Mouse (Mus musculus) activated CD4-positive, CD25-positive, alpha-beta regulatory T cell (primary cell): Measurements from ENCODE around the gene Ptpn6. TPM values are rescaled to one million over a fixed set of nuclear protein-coding genes. Genes with fewer than 3 reads are reported as not detected.

Experiments used
- polyA plus RNA-seq, 2 experiments: library from polyadenylated mRNA; unstranded; fragments of 100-300 nt; shearing (Covaris generic); gene quantifications; one replicate each; pipeline ENCODE4 v1.2.1; 2017

The Ptpn6 gene
- 100 to 1,000 TPM; 271 to 272 TPM for polyA plus RNA-seq

DNA sequence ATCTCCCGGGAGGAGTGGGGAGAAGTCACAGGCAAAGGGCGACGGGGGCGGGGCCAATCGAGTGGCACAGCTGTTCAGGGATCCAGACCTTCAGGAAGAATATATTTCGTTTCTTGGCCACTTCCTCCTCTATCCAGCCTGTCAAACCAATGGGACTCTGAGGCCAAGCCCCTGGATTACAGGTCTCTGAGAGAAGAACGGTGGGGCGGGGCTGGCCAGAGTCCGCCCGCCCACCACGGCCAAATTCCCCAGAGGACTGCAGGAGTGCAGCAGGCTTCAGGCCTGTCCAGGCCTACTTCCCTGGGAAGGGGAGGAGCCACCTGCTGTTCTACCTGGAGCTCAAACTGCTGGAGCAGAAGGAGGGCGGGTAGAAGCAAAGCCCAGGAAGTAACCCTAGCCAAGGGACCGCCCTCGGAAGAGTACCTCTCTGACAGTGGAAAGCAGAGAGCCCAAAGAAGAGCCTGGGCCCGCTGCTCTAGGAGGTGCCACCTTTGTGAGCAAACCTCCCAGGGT is at the start of gene Ptpn6:
Ptpn6 (minus strand) TSS at position 204 of the 513 bp plus-strand sequence.

DNA sequence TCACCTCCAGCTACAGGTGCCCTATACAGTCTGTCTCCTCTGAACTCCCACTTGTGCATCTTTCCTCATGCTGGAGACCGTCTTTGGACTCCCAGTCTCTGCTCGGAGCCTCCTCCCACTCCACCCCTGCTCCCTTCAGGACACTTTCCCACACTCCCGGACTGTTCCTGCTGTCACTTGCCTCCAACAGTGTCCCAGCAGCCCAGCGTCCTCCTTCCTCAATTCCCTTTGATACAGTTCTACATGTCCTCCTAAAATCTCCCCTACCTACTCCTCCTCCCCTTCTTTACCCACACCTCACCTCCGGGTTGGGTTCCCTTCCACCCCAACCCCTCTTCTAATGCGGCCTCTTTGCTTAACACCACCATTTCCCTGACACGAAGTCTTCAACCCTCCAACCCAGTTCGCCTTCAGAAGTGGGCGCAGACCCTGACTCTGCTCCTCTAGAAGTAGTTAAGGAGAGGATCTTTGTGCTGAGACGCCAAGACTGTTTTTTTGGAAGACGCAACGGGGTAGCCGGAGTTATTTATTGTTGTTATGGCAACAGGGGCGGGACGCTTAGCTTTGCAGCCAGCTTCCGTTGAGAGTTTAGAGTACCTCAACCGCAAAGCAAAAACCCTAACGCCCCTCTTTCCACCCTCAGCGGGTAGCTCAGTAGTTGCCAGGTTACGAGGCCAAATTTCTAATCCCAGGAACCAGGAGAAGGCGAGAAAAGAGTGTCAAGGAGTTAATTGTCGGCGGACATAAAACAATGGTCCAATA is 40.9 kb upstream of the Ptpn6 start, which contains the start of gene Lrrc23:
Lrrc23 (minus strand) TSS at position 506 of the 762 bp plus-strand sequence.

DNA sequence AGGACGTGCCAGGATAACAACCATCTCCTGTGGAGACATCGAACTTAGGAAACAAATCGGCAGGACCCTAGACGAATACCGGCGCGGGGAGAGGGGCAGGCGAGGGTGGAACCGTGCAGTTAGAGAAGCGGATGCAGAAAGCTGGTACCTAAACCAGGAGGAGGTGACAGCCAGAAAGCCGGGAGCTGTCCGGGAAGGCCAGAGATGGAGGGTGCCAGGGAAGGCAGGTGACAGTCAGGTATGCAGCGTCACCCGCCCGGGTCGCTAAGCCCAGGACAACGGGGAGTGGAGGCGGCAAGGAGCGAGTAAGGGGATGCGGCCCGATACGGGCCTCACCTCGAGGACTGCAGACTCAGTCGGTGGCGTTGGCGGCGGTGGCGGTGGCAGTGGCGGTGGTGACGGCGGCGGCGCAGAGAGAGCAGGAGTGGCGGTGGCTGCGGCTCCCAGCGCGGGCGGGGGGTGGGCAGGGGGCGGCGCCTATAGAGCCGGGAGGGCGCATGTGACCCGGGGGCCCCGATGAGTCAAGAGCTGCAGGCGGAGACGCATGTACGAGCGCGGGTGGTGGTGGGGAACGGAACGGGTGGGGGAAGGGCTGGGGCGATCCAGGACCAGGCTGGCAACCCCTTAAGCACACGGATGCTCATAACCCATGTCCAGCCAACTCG is 30.7 kb upstream of the Ptpn6 start, which contains the start of gene Eno2:
Eno2 (minus strand) TSS at position 573 of the 665 bp plus-strand sequence.

DNA sequence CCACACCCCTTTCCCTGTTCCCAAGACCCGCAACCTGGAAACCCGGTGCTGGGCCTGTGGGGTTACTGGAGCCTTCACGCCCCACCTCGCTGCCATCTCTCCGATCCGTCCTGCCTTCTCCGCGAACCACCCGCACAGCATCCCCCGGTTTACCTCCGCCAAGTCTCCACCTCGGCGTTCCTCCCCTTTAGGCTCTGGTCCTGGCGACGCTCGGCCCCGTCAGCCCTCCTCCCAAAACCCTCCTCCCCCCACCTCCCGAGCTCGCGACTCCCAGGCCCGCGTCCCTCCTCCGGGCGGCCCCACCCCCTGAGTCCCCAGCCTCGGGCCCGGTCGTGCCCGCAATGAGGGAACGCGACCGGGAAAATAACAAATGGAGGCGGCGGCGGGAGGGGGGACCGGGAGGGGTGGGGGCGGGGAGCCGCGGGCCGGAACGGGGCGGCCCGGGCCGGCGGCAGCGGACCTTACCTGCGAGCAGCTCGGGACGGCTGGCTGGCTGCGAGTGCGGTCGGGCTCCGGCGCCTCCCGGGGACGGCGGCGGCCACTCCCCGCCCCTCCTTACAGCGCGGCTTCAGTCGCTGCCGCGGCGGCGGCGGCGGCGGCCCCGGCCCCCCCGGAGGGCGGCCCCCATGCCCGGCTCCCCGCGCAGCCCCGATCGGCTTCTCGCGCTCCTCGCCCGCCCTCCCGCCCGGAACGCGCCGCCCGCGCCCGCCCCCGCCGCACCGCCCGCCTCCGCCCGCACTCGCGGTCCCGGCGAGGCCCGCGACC is 17.5 kb upstream of the Ptpn6 start, which contains the start of the genes Gm45234 and Atn1:
Gm45234 (minus strand) TSS at position 191 of the 765 bp plus-strand sequence.
Atn1 (minus strand) TSS at position 694 of the 765 bp plus-strand sequence.

DNA sequence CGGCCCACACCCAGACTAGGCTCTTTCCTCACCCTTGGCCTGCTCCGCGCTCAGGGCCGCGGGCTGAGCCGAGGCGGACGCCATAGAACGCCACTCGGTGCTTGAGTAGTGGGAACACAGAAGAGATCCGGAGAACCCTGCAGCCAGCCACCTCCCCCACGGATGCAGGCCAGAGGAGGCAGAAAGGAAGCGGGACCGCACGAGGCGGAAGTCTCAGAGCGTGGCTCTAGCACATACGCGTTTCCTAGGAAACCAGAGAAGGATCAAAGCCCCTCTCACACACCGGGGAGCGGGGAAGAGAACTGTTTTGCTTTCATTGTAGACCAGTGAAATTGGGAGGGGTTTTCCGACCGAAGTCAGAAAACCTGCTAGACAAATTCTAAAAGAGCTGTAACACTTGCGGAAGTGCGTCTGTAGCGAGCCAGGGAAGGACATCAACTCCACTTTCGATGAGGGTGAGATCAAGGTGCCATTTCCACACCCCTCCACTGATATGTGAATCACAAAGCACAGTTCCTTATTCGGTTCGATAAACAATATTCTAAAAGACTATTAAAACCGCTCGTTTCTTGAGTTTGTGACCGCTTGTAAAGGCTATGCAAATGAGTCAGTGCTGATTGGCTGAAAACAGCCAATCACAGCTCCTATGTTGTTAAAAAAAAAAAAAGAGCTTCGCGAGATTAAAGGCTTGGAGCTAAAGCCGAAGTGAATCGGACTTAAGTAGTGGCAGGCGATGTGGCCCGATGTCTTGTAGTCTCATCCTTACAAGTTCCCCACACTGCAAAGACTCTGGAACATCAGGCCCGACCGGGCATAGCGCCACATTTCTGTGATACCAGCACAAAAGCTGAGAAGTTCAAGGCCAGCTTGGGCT is 2.6 kb upstream of the Ptpn6 start, which contains the start of gene Grcc10:
Grcc10 (minus strand) TSS at position 487 of the 874 bp plus-strand sequence.

DNA sequence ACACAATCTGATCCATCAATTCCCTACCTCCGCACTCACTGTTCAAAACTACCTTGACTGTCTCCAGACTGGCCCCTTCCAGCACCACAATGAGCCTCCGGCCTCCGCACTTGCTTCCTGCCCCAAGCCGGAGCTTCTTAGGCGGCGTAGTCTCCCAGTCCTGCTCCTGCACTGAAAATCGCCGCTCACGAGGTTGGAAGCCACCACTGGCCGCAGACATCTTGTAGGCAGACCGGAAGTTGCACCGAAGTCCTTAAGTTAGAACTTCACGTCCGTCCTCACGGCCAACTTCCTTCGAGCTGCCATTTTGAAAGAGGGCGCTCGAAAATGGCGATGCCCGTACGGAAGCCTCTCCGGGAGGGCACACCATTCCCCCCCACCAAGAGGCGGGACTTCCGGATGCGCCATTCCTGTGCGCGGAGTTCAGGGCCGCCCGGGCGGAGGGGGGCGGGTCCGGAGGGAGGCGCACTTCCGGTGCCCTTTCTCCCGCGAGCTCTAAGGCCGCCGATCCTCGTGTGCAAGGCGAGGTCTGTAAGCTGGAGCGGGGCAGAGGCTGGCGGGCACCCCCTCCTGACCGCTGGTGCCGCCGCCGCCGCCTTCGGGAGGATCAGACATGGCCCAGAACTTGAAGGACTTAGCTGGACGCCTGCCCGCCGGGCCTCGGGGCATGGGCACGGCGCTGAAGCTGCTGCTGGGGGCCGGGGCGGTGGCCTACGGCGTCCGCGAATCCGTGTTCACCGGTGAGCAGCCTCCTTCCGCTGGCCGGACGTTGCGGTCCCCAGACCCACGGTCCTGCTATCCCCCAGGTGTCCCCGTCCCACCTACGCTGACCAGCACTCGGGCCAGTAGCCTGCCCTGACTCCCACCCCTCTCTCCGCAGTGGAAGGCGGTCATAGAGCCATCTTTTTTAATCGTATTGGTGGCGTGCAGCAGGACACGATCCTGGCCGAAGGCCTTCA is 26.4 kb downstream of the Ptpn6 start, which contains the start of the genes Emg1 and Phb2:
Emg1 (minus strand) TSS at position 355 of the 959 bp plus-strand sequence.
Phb2 (plus strand) TSS at position 513 of the 959 bp plus-strand sequence.

Other genes with a start within 250 kb of the Ptpn6 start
- gene C1rl, start 245.6 kb downstream of the Ptpn6 start, polyA plus RNA-seq: not detected
- gene C1ra, start 226.3 kb downstream of the Ptpn6 start, polyA plus RNA-seq: under 1 TPM; 0.17 to 0.53 TPM
- gene C1s1, start 196.4 kb downstream of the Ptpn6 start, polyA plus RNA-seq: under 1 TPM in 1 of 2 experiments, not detected in 1; 0.21 TPM
- gene C1rb, start 168.4 kb downstream of the Ptpn6 start, polyA plus RNA-seq: not detected
- gene C1s2, start 102.6 kb downstream of the Ptpn6 start, polyA plus RNA-seq: not detected
- gene Lpcat3, start 75.7 kb downstream of the Ptpn6 start, polyA plus RNA-seq: 10 to 100 TPM; 51.5 to 80.2 TPM
- 100 to 1,000 TPM; 250 to 341 TPM for gene Emg1, start 26.5 kb downstream of the Ptpn6 start, polyA plus RNA-seq
- 100 to 1,000 TPM; 199 to 262 TPM for gene Phb2, start 26.4 kb downstream of the Ptpn6 start, polyA plus RNA-seq
- 100 to 1,000 TPM; 443 to 508 TPM for gene Grcc10, start 2.7 kb upstream of the Ptpn6 start, polyA plus RNA-seq
- gene Gm45234, start 17.3 kb upstream of the Ptpn6 start, polyA plus RNA-seq: not detected
- 10 to 100 TPM in 1 of 2 experiments, 1 to 10 TPM in 1; 3.7 to 10.9 TPM for gene Atn1, start 17.8 kb upstream of the Ptpn6 start, polyA plus RNA-seq
- gene Eno2, start 31.0 kb upstream of the Ptpn6 start, polyA plus RNA-seq: 1 to 10 TPM; 3.3 to 7.1 TPM
- gene Lrrc23, start 41.0 kb upstream of the Ptpn6 start, polyA plus RNA-seq: 1 to 10 TPM in 1 of 2 experiments, not detected in 1; 2.7 TPM
- gene Spsb2, start 69.9 kb upstream of the Ptpn6 start, polyA plus RNA-seq: 1 to 10 TPM; 2.1 to 9.7 TPM
- gene Tpi1, start 75.6 kb upstream of the Ptpn6 start, polyA plus RNA-seq: 100 to 1,000 TPM; 147 to 163 TPM
- 10 to 100 TPM; 71.4 to 93.4 TPM for gene Usp5, start 90.8 kb upstream of the Ptpn6 start, polyA plus RNA-seq
- 10 to 100 TPM; 22.6 to 23.4 TPM for gene Cdca3, start 90.8 kb upstream of the Ptpn6 start, polyA plus RNA-seq
- under 1 TPM in 1 of 2 experiments, not detected in 1; 0.25 TPM for gene Gnb3, start 101.6 kb upstream of the Ptpn6 start, polyA plus RNA-seq
- under 1 TPM; 0.09 to 0.49 TPM for gene P3h3, start 119.0 kb upstream of the Ptpn6 start, polyA plus RNA-seq
- gene Gpr162, start 125.3 kb upstream of the Ptpn6 start, polyA plus RNA-seq: under 1 TPM; 0.26 to 0.48 TPM
- gene Cd4, start 149.5 kb upstream of the Ptpn6 start, polyA plus RNA-seq: 100 to 1,000 TPM; 318 to 460 TPM
- gene Lag3, start 173.0 kb upstream of the Ptpn6 start, polyA plus RNA-seq: 10 to 100 TPM in 1 of 2 experiments, 1 to 10 TPM in 1; 7.9 to 13.9 TPM
- 10 to 100 TPM; 48.9 to 51.3 TPM for gene Ptms, start 181.4 kb upstream of the Ptpn6 start, polyA plus RNA-seq
- gene Mlf2, start 192.7 kb upstream of the Ptpn6 start, polyA plus RNA-seq: 100 to 1,000 TPM; 180 to 204 TPM
- 10 to 100 TPM; 63.1 to 67.0 TPM for gene Cops7a, start 226.8 kb upstream of the Ptpn6 start, polyA plus RNA-seq